ENCODE assay signal across 17 mouse cellular contexts in the genomic region with DNA sequence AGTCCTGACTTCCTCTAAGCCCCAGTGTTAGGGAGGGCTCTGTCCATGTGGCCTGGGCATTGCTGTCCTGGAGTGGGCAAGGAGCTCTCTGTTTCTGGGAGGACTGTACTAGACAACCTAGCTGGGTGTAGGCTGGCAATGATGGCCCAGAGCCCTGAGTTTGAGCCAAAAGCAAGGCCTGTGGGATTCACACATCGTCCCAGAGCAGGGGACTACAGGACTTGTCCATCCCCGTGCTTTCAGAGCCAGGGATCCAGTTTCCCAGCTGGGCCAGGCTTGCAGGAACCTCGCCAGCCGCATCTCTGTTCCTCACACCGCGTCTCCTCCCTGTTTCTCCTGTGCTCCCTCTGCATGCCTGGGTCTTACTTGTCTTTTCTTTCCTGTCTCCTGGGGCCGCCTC.
DNase-seq lines count a peak whose midpoint lies in the region; ATAC-seq and TF ChIP-seq lines count a peak whose summit lies in the region.
"Had no signal": no experiment of that assay in that cellular context is flagged by ENCODE, and none has a peak within 500 bp of the region (broad histone marks: within the 10 kb centered on the region; RNA-seq: fewer than 3 reads in every experiment).

No protein-coding gene starts in this region.

- intact Hi-C loops in gastrocnemius, postnatal 14 days (cut with DNase I; ENCODE audit: low total_unique reads), result loop anchor here (10.0 kb wide), 1 partner anchor 149 kb away; no protein-coding TSS in a partner anchor

- H3K4me1 ChIP-seq in forebrain, embryonic 10.5 days, result 0 out of 2 replicates have a peak, but pooled peaks cover 3% of the 10 kb centered on the region
- H3K4me1 ChIP-seq in forebrain, embryonic 15.5 days, result no peaks in the 10 kb centered on the region
- H3K4me1 ChIP-seq in embryonic fibroblast, embryonic 13.5 days (ENCODE audit: control insufficient read depth, insufficient read depth, low read length), result peaks cover 25% of the 10 kb centered on the region

- H3K4me2 ChIP-seq in forebrain, embryonic 15.5 days (replicated peaks), result no peak overlapping the region
- H3K4me2 ChIP-seq: hindbrain, embryonic 12.5 days; intestine, embryonic 15.5 days; limb, embryonic 13.5 days; midbrain, embryonic 15.5 days had no signal

- H3K27me3 ChIP-seq in forebrain, embryonic 10.5 days (ENCODE audit: poor library complexity, severe bottlenecking), result no peaks in the 10 kb centered on the region
- H3K27me3 ChIP-seq in forebrain, embryonic 15.5 days, result no peaks in the 10 kb centered on the region
- H3K27me3 ChIP-seq: intestine, embryonic 15.5 days; midbrain, embryonic 15.5 days had no signal

- H3K4me3 ChIP-seq in forebrain, embryonic 10.5 days, result no peak overlapping the region
- H3K4me3 ChIP-seq in forebrain, embryonic 15.5 days, result no peak overlapping the region
- H3K4me3 ChIP-seq in layer of hippocampus, adult 2 months, result no peak overlapping the region
- no peak overlapping the region for H3K4me3 ChIP-seq in embryonic fibroblast, embryonic 13.5 days (ENCODE audit: insufficient read depth, low read length)
- H3K4me3 ChIP-seq: heart, adult 2 months; hindbrain, embryonic 12.5 days; intestine, embryonic 15.5 days; limb, embryonic 13.5 days; midbrain, embryonic 15.5 days had no signal

- no peak for TF ChIP-seq POLR2A in embryonic fibroblast, embryonic 13.5 days (IDR thresholded peaks at IDR 0.05; ENCODE audit: low read depth, low read length)

- no peaks in the 10 kb centered on the region for H3K36me3 ChIP-seq in forebrain, embryonic 10.5 days (replicated peaks)
- H3K36me3 ChIP-seq in forebrain, embryonic 15.5 days, result no peaks in the 10 kb centered on the region
- H3K36me3 ChIP-seq: hindbrain, embryonic 12.5 days; limb, embryonic 13.5 days; midbrain, embryonic 15.5 days had no signal

- 85% methylated on average over 7 of the region's 7 CpGs for WGBS in forebrain, embryonic 10.5 days
- 74% methylated on average over 7 of the region's 7 CpGs for WGBS in forebrain, embryonic 15.5 days

- H3K27ac ChIP-seq in forebrain, embryonic 10.5 days, result 0 out of 2 replicates have a peak overlapping the region, but pooled peaks have one; percentile 9
- H3K27ac ChIP-seq in forebrain, embryonic 15.5 days (replicated peaks), result no peak overlapping the region
- peak overlapping the region; percentile 84 for H3K27ac ChIP-seq in layer of hippocampus, adult 2 months
- peak overlapping the region; percentile 75 for H3K27ac ChIP-seq in embryonic fibroblast, embryonic 13.5 days (ENCODE audit: insufficient read depth, low read length)
- H3K27ac ChIP-seq: heart, adult 2 months; hindbrain, embryonic 12.5 days; intestine, embryonic 15.5 days; limb, embryonic 13.5 days; liver, embryonic 14.5 days; midbrain, embryonic 15.5 days had no signal

- DNase-seq in forebrain, embryonic 10.5 days (ENCODE audit: extremely low spot score, low spot score), result no peak
- no peak for DNase-seq in layer of hippocampus, adult 2 months (ENCODE audit: low spot score in 2 of 2)
- no peak for DNase-seq in layer of hippocampus, adult 9-11 months
- DNase-seq in gastrocnemius, postnatal 14 days, result peak; percentile 72
- no peak for DNase-seq in adrenal gland, postnatal 4 days (ENCODE audit: low spot score in 2 of 2)
- no peak for DNase-seq in urinary bladder, postnatal 10 days (ENCODE audit: low spot score)
- DNase-seq: adrenal gland, postnatal 36 days; heart, adult 2 months; right cerebral cortex, postnatal 14 days; thymus, postnatal 36 days had no signal

- H3K9ac ChIP-seq in forebrain, embryonic 15.5 days (replicated peaks), result no peak overlapping the region
- H3K9ac ChIP-seq: hindbrain, embryonic 12.5 days; intestine, embryonic 15.5 days; limb, embryonic 13.5 days; liver, embryonic 14.5 days; midbrain, embryonic 15.5 days had no signal

- no peak for ATAC-seq in forebrain, embryonic 15.5 days (replicated peaks)
- ATAC-seq: intestine, embryonic 15.5 days; midbrain, embryonic 15.5 days had no signal

- no peaks in the 10 kb centered on the region for H3K9me3 ChIP-seq in forebrain, embryonic 10.5 days
- no peaks in the 10 kb centered on the region for H3K9me3 ChIP-seq in forebrain, embryonic 15.5 days
- H3K9me3 ChIP-seq: hindbrain, embryonic 12.5 days; intestine, embryonic 15.5 days; limb, embryonic 13.5 days; midbrain, embryonic 15.5 days had no signal

- TF ChIP-seq CTCF in layer of hippocampus, adult 2 months (conservative IDR thresholded peaks at IDR 0.05), result no peak
- no peak for TF ChIP-seq CTCF in embryonic fibroblast, embryonic 13.5 days (IDR thresholded peaks at IDR 0.05; ENCODE audit: borderline replicate concordance, insufficient read depth, low read length)
